Mouse (Mus musculus): ENCODE data around the gene Calhm3. TPM values are rescaled to one million over a fixed set of nuclear protein-coding genes. Genes with fewer than 3 reads are reported as not detected.
"Not testable (repeated sequence)": the region's sequence is repeated elsewhere in the genome, so short reads cannot be mapped to it uniquely, and the experiment has no call there.

The Calhm3 gene
- polyA plus RNA-seq, 2 experiments from 2014 or later = not detected

- no peak for ATAC-seq
Observed at GRCm38 (mm10) chr19:47167617-47168214, 10.2 kb upstream of the Calhm3 start.

- ATAC-seq = no peak
Observed at GRCm38 (mm10) chr19:47166758-47167157, 9.2 kb upstream of the Calhm3 start.

GRCm38 (mm10) chr19:47163176-47163744 is 5.7 kb upstream of the Calhm3 start:
- ATAC-seq = no peak

GRCm38 (mm10) chr19:47161669-47162068 is 4.1 kb upstream of the Calhm3 start:
- no peak for ATAC-seq

GRCm38 (mm10) chr19:47153767-47154166 is 3.8 kb downstream of the Calhm3 start:
- no peak for ATAC-seq

GRCm38 (mm10) chr19:47152062-47152369 is 5.5 kb downstream of the Calhm3 start:
- no peak for ATAC-seq

- ATAC-seq = no peak
Observed at GRCm38 (mm10) chr19:47151332-47152061, 6.1 kb downstream of the Calhm3 start.

- ATAC-seq = no peak
Observed at GRCm38 (mm10) chr19:47149854-47150253, 7.7 kb downstream of the Calhm3 start.

- ATAC-seq = no peak
Observed at GRCm38 (mm10) chr19:47148267-47148847, 9.2 kb downstream of the Calhm3 start.

GRCm38 (mm10) chr19:47144154-47144553 is 13.4 kb downstream of the Calhm3 start, which contains the start of gene Calhm1:
Gene Calhm1, minus strand, starts transcription at chr19:47144254.
- no peak for ATAC-seq

- ATAC-seq = no peak
Observed at GRCm38 (mm10) chr19:47142438-47142837, 15.1 kb downstream of the Calhm3 start.

GRCm38 (mm10) chr19:47139611-47140010 is 18.0 kb downstream of the Calhm3 start:
- ATAC-seq = not testable (repeated sequence)

GRCm38 (mm10) chr19:47137771-47138421 is 19.7 kb downstream of the Calhm3 start, which contains the start of gene Calhm2:
Gene Calhm2, minus strand, starts transcription at chr19:47138294.
- peak; percentile 82 for ATAC-seq

GRCm38 (mm10) chr19:47137051-47137581 is 20.4 kb downstream of the Calhm3 start:
- no peak for ATAC-seq

GRCm38 (mm10) chr19:47136170-47136569 is 21.4 kb downstream of the Calhm3 start:
- ATAC-seq = no peak

GRCm38 (mm10) chr19:47135568-47135967 is 22.0 kb downstream of the Calhm3 start:
- ATAC-seq = no peak

- ATAC-seq = no peak
Observed at GRCm38 (mm10) chr19:47133161-47133560, 24.4 kb downstream of the Calhm3 start.

- ATAC-seq = no peak
Observed at GRCm38 (mm10) chr19:47130551-47131125, 26.9 kb downstream of the Calhm3 start.

- ATAC-seq = no peak
Observed at GRCm38 (mm10) chr19:47128835-47129234, 28.7 kb downstream of the Calhm3 start.

GRCm38 (mm10) chr19:47128164-47128563 is 29.4 kb downstream of the Calhm3 start:
- ATAC-seq = no peak

GRCm38 (mm10) chr19:47122802-47123201 is 34.8 kb downstream of the Calhm3 start:
- ATAC-seq = no peak

GRCm38 (mm10) chr19:47121054-47121453 is 36.5 kb downstream of the Calhm3 start:
- no peak for ATAC-seq
